Mouse (Mus musculus) embryonic facial prominence, embryonic 11.5 days (tissue): ENCODE data around the gene Noc3l. TPM values are rescaled to one million over a fixed set of nuclear protein-coding genes. Genes with fewer than 3 reads are reported as not detected.

Source experiments
- ATAC-seq: fragments of 200-750 bp; cut with Nextera tagmentation; replicated peaks from 2 replicates; pipeline ENCODE4 v1.8.0; 2017; ENCODE audit warnings: low read depth; ENCODE audit not compliant: insufficient number of reproducible peaks, low FRiP score, low TSS enrichment
- DNase-seq: peaks from one replicate; pipeline ENCODE4 v3.0.0-alpha.2; 2015; ENCODE audit warnings: low spot score
- H3K27ac ChIP-seq: fragments of 300-500 bp; sonication (generic); replicated peaks from 2 replicates; pipeline ENCODE4 v1.5.1; 2014; ENCODE audit warnings: mild to moderate bottlenecking, low read depth, low read length, control low read depth
- H3K27me3 ChIP-seq: fragments of 300-500 bp; sonication (generic); 2 replicates; pipeline ENCODE4 v1.6.1; 2014; ENCODE audit warnings: mild to moderate bottlenecking, low read length, moderate library complexity, mixed read lengths; ENCODE audit not compliant: control insufficient read depth, insufficient read depth
- H3K36me3 ChIP-seq: fragments of 300-500 bp; sonication (generic); replicated peaks from 2 replicates; pipeline ENCODE4 v1.6.1; 2014; ENCODE audit warnings: low read depth, mild to moderate bottlenecking, low read length, moderate library complexity, mixed read lengths; ENCODE audit not compliant: control insufficient read depth, insufficient read depth
- H3K4me1 ChIP-seq: fragments of 300-500 bp; sonication (generic); 2 replicates; pipeline ENCODE4 v1.6.1; 2014; ENCODE audit warnings: low read length, mixed read lengths; ENCODE audit not compliant: control insufficient read depth, insufficient read depth
- H3K4me2 ChIP-seq: fragments of 300-500 bp; sonication (generic); 2 replicates; pipeline ENCODE4 v1.6.1; 2014; ENCODE audit warnings: low read depth, mild to moderate bottlenecking, control low read depth, low read length, moderate library complexity
- H3K4me3 ChIP-seq: fragments of 300-500 bp; sonication (generic); 2 replicates; pipeline ENCODE4 v1.5.1; 2014; ENCODE audit warnings: low read depth, low read length, control low read depth
- H3K9ac ChIP-seq: fragments of 300-500 bp; sonication (generic); replicated peaks from 2 replicates; pipeline ENCODE4 v1.6.1; 2014; ENCODE audit warnings: mild to moderate bottlenecking, control low read depth, low read length
- H3K9me3 ChIP-seq: fragments of 300-500 bp; sonication (generic); replicated peaks from 2 replicates; pipeline ENCODE4 v1.6.1; 2016; ENCODE audit warnings: mild to moderate bottlenecking, low read length, inconsistent platforms, mixed read lengths; ENCODE audit not compliant: control insufficient read depth
- WGBS: fragments of 180-500 bp; shearing (Covaris S2); extraction: QIAGEN DNeasy Blood & Tissue Kit; methylation state at CpG from one replicate; pipeline ENCODE4 v1.1.7; 2014; 5-methylcytosine and 5-hydroxymethylcytosine counted together
- polyA plus RNA-seq: library from polyadenylated mRNA; unstranded; fragments of >200 nt; fragmentation: Nextera tagmentation; extraction: Ambion mirVana; gene quantifications from 2 replicates; pipeline ENCODE4 v1.2.1, GENCODE M21; 2014

Gene Noc3l
- polyA plus RNA-seq, 1 experiment from 2014 or later, result 14.0 TPM

DNA sequence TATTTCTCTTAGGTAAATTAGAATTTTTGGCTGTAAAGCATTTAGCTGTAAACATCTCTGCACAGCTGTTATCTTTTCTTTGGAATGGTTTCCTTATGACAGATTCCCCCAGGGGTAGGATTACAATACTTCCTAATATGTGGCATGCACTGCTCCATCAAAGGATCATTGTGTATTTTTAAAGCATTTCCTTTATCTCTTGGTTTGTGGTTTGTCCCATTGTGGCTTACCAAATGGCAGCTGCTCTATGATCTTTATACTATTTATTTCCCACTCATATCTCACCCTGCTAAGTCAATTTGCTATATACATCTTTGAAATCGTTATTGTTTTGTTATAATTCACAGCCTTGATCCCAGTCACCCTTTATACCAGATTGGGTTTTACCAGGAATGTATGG lies 14.2 kb upstream of the Noc3l start:
- no peaks in the 10 kb centered on the region for H3K4me1 ChIP-seq
- peak; percentile 19 for DNase-seq
- H3K27me3 ChIP-seq, result no peaks in the 10 kb centered on the region
- H3K27ac ChIP-seq, result no peak overlapping the region
- H3K9me3 ChIP-seq, result no peaks in the 10 kb centered on the region
- no peak overlapping the region for H3K9ac ChIP-seq
- H3K4me2 ChIP-seq, result no peak overlapping the region
- no peak overlapping the region for H3K4me3 ChIP-seq
- WGBS, result 26% methylated on average over 1 of the region's 1 CpGs
- no peak for ATAC-seq
- no peaks in the 10 kb centered on the region for H3K36me3 ChIP-seq

- WGBS, result 77% methylated on average over 4 of the region's 4 CpGs
Observed at GRCm38 (mm10) chr19:38820186-38820804, 1.3 kb upstream of the Noc3l start.

DNA sequence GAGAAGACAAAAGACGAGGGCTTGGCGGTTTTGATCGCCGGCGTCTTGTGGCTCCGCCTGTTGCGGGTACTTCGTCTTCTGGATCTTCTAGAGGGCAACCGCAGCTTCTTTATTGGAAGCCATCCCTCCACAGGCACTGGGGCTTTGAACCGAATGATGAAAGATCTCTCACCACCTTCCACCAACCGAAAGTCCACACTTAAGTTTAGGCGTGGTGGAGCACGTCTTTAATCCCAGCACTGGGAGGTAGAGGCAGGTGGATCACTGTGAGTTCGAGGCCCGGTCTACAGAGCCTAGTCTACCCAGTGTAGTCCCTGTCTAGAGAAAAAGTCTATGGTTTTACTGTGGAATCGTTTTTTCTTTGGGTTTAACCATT lies 378 bp upstream of the Noc3l start:
- Histone ChIP-seq H3K9ac (peak overlapping the region; percentile 74), H3K27ac (0 out of 2 replicates have a peak overlapping the region, but pooled peaks have one; percentile 47), H3K9me3 (no peaks in the 10 kb centered on the region), H3K36me3 (no peaks in the 10 kb centered on the region; the same call in 1 of the 2 replicates), H3K4me2 (peak overlapping the region; percentile 50), H3K4me3 (peak overlapping the region; percentile 70), H3K27me3 (no peaks in the 10 kb centered on the region), H3K4me1 (no peaks in the 10 kb centered on the region)
- WGBS, result 12% methylated on average over 16 of the region's 16 CpGs
- ATAC-seq, result 0 out of 2 replicates have a peak, but pooled peaks have one; percentile 47
- DNase-seq, result no peak

More at GRCm38 (mm10) chr19:38820186-38820804, 1.3 kb upstream of the Noc3l start:
- Histone ChIP-seq H3K4me1 (no peaks in the 10 kb centered on the region), H3K36me3 (no peaks in the 10 kb centered on the region; the same call in 1 of the 2 replicates), H3K4me3 (no peak overlapping the region), H3K9me3 (no peaks in the 10 kb centered on the region), H3K9ac (no peak overlapping the region), H3K27me3 (no peaks in the 10 kb centered on the region), H3K27ac (no peak overlapping the region), H3K4me2 (no peak overlapping the region)
- peak; percentile 30 for DNase-seq
- ATAC-seq, result no peak

- Histone ChIP-seq H3K9ac (peak overlapping the region; percentile 76), H3K4me1 (no peaks in the 10 kb centered on the region), H3K4me3 (peak overlapping the region; percentile 70), H3K27ac (no peak overlapping the region), H3K4me2 (peak overlapping the region; percentile 63), H3K36me3 (no peaks in the 10 kb centered on the region; the same call in 1 of the 2 replicates), H3K27me3 (no peaks in the 10 kb centered on the region), H3K9me3 (no peaks in the 10 kb centered on the region)
- DNase-seq (no peak), ATAC-seq (no peak)
- WGBS, result 36% methylated on average over 8 of the region's 8 CpGs
Observed at GRCm38 (mm10) chr19:38818191-38818590, 846 bp downstream of the Noc3l start.

GRCm38 (mm10) chr19:38798801-38799200 lies 20.2 kb downstream of the Noc3l start:
- WGBS, result 90% methylated on average over 6 of the region's 6 CpGs
- no peak for DNase-seq
- H3K9me3 ChIP-seq, result no peaks in the 10 kb centered on the region
- H3K27me3 ChIP-seq, result no peaks in the 10 kb centered on the region
- no peak overlapping the region for H3K9ac ChIP-seq
- H3K36me3 ChIP-seq, result peaks cover 2% of the 10 kb centered on the region; the same call in 1 of the 2 replicates
- H3K4me2 ChIP-seq, result no peak overlapping the region
- no peak overlapping the region for H3K4me3 ChIP-seq
- no peaks in the 10 kb centered on the region for H3K4me1 ChIP-seq
- no peak overlapping the region for H3K27ac ChIP-seq
- ATAC-seq, result no peak

DNA sequence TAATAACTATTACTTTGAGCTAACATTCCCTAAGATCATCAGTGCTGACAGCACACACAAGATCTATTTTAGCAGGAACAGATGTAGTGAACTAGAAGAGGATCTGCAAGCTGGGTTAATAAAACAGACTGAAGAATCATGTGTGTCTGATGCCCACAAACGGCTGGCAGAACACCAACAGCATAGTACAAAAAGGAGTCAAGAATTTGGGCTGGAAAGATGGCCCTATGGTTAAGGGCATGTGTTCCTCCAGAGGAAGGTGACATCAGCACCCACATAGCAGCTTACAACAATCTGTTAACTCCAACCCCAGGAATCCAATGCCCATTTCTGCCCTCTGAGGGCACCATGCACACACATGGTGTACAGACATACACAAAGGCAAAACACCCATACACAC lies 20.7 kb downstream of the Noc3l start:
- Histone ChIP-seq H3K9me3 (no peaks in the 10 kb centered on the region), H3K36me3 (no peaks in the 10 kb centered on the region; the same call in 1 of the 2 replicates), H3K4me3 (no peak overlapping the region), H3K27me3 (no peaks in the 10 kb centered on the region), H3K4me1 (no peaks in the 10 kb centered on the region), H3K9ac (no peak overlapping the region), H3K27ac (no peak overlapping the region), H3K4me2 (no peak overlapping the region)
- DNase-seq (no peak), ATAC-seq (no peak)
- WGBS, result 97% methylated on average over 1 of the region's 1 CpGs

- Histone ChIP-seq H3K27ac (no peak overlapping the region), H3K9me3 (no peaks in the 10 kb centered on the region), H3K9ac (no peak overlapping the region), H3K36me3 (no peaks in the 10 kb centered on the region; the same call in none of the 2 replicates), H3K4me3 (no peak overlapping the region), H3K4me1 (no peaks in the 10 kb centered on the region), H3K4me2 (no peak overlapping the region), H3K27me3 (no peaks in the 10 kb centered on the region)
- no peak for ATAC-seq
- WGBS, result 85% methylated on average over 5 of the region's 5 CpGs
- DNase-seq, result no peak
Observed at GRCm38 (mm10) chr19:38796546-38796945, 22.5 kb downstream of the Noc3l start.

DNA sequence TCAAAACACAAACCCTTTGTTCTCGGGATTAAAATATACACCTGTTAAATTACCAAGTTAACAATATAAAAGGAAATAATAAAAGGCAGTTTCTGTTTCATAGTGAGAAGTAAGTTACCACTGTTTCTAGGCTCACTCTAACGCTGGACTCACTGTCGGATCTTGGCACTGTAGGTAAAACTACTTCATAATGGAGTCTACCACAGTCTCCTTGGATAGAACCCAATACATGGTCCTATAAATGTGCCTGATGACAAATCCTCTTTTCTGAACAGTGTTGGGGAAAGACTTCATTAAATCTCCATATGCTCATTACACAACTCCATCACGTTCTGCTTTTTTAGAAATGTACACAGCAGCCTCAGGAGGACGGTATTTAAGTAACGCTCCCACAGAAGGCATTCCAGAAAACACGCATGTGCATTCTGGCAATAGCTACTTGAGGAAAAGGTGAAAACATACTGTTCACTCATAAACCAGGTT lies 25.4 kb downstream of the Noc3l start:
- DNase-seq (no peak), ATAC-seq (no peak)
- Histone ChIP-seq H3K9me3 (no peaks in the 10 kb centered on the region), H3K4me2 (no peak overlapping the region), H3K9ac (no peak overlapping the region), H3K27ac (no peak overlapping the region), H3K4me3 (no peak overlapping the region), H3K4me1 (no peaks in the 10 kb centered on the region), H3K36me3 (peaks cover 4% of the 10 kb centered on the region), H3K27me3 (no peaks in the 10 kb centered on the region)
- 95% methylated on average over 7 of the region's 7 CpGs for WGBS
